Mouse (Mus musculus) liver, postnatal 0 days (tissue): ENCODE data around the gene Elp5.

ENCODE experiments used
- CTCF ChIP-seq: sonication (generic); IDR thresholded peaks from 2 replicates; pipeline ENCODE4 v1.5.1; 2016; ENCODE audit warnings: antibody characterized with exemption, low read depth
- EP300 ChIP-seq: IDR thresholded peaks from 2 replicates; pipeline ENCODE4 v1.6.1; 2016; ENCODE audit warnings: antibody characterized with exemption, low read depth, mild to moderate bottlenecking

DNA sequence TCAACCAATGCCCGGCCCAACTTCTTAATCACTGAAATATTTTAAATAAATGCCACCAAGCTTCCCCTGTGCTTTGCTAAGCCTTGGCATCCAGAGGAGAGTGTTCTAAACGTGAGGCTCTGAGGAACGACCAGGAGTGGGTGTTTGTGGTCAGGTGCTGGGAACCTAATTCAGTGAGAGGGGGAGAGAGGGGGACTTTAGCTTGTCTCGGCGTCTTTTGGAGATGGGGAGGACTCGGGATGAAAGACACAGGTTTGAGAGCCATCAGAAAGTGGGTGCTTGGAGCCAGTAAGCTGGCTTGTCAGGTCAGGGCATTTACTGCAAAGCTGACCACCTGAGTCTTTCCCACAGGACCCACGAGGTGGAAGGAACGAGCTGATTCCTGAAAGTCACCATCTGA lies 50.5 kb downstream of the Elp5 start:
- TF ChIP-seq CTCF: no peak
- no peak for TF ChIP-seq EP300
